Mouse (Mus musculus): ENCODE results near the gene Sult5a1. TPM values are rescaled to one million over a fixed set of nuclear protein-coding genes. Genes with fewer than 3 reads are reported as not detected.
"Not testable (repeated sequence)": the region's sequence is repeated elsewhere in the genome, so short reads cannot be mapped to it uniquely, and the experiment has no call there.

Gene Sult5a1
- 9.5 and 12.7 TPM in 2 replicates for polyA plus RNA-seq (2015; fragmentation: Nextera tagmentation; extraction: Ambion mirVana)

DNA sequence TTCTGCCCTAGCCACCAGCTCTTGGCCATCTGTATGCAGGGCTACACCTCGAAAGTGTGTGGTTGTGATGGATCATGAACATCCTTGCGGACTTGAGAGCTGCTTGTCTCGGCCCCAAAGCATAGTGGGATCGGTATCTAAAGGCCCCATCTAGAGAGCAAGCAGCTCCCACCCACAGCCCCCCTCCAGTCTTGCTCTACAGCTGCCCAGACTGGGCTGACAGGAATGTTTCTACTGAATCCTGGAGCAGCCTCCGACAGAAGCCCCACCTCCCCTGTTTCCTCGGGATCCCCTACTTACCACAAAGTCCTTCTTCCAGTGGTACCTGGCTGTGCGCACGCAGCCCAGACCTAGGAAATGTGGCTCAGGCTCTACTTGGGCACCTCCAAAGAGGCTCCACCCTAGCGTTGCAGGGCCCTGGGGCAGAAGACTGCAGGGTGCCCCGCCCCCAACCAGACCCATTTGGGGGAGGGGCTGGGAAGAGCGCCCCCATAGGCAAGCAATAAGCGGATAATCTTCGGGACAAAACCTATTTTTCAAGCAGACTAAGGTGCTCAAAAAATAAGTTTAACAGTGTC lies at the start of gene Sult5a1:
Gene Sult5a1, minus strand, starts transcription at position 428 of the 578 bp plus-strand sequence.
- ATAC-seq (replicated peaks; ENCODE audit: low FRiP score): 0 out of 2 replicates have a peak, but pooled peaks have one; percentile 49
- Histone ChIP-seq H3K36me3 (no peaks in the 10 kb centered on the region), H3K4me3 (replicated peaks) (peak within 1 kb of the TSS; percentile 21), H3K4me2 (peak within 1 kb of the TSS; percentile 45), H3K4me1 (peaks cover 21% of the 10 kb centered on the region), H3K9ac (0 out of 2 replicates have a peak within 1 kb of the TSS, but pooled peaks have one; percentile 2), H3K27me3 (no peaks in the 10 kb centered on the region), H3K27ac (no peak within 1 kb of the TSS), H3K9me3 (replicated peaks) (no peaks in the 10 kb centered on the region)
- WGBS: 33% methylated on average over 13 of the region's 13 CpGs

GRCm38 (mm10) chr8:123203571-123203970 lies 45.5 kb upstream of the Sult5a1 start:
- ATAC-seq (replicated peaks; ENCODE audit: low FRiP score): no peak

GRCm38 (mm10) chr8:123202288-123202687 lies 44.2 kb upstream of the Sult5a1 start:
- Histone ChIP-seq H3K27me3 (no peaks in the 10 kb centered on the region), H3K4me1 (no peaks in the 10 kb centered on the region), H3K9ac (no peak overlapping the region), H3K36me3 (peaks cover 31% of the 10 kb centered on the region), H3K4me3 (replicated peaks) (no peak overlapping the region), H3K4me2 (no peak overlapping the region), H3K27ac (no peak overlapping the region), H3K9me3 (replicated peaks) (no peaks in the 10 kb centered on the region)
- no peak for ATAC-seq (replicated peaks; ENCODE audit: low FRiP score)
- WGBS: 29% methylated on average over 5 of the region's 5 CpGs

More at GRCm38 (mm10) chr8:123203571-123203970, 45.5 kb upstream of the Sult5a1 start:
- H3K36me3 ChIP-seq: peaks cover 44% of the 10 kb centered on the region
- H3K9ac ChIP-seq: no peak overlapping the region
- no peak overlapping the region for H3K27ac ChIP-seq
- no peak overlapping the region for H3K4me2 ChIP-seq
- 83% methylated on average over 3 of the region's 3 CpGs for WGBS
- no peaks in the 10 kb centered on the region for H3K27me3 ChIP-seq
- H3K4me3 ChIP-seq (replicated peaks): no peak overlapping the region
- H3K9me3 ChIP-seq (replicated peaks): no peaks in the 10 kb centered on the region
- H3K4me1 ChIP-seq: no peaks in the 10 kb centered on the region

DNA sequence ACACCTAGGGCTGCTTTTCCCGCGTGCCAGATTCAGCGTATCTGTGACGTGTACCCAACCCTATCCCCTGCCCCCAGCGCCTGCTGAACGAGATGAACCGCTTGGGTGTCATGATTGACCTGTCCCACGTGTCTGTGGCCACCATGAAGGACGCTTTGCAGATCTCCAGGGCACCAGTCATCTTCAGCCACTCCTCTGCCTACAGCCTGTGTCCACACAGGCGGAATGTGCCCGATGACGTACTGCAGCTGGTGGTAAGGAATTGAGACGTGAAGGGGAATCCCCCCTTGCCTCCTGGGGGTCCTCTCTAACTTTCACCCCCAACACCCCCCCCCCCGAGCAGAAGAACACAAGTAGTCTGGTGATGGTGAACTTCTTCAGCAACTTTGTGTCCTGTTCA lies 41.7 kb upstream of the Sult5a1 start:
- no peak overlapping the region for H3K27ac ChIP-seq
- no peaks in the 10 kb centered on the region for H3K27me3 ChIP-seq
- no peaks in the 10 kb centered on the region for H3K9me3 ChIP-seq (replicated peaks)
- peaks cover 10% of the 10 kb centered on the region; the same call in 1 of the 2 replicates for H3K36me3 ChIP-seq
- H3K4me2 ChIP-seq: no peak overlapping the region
- no peak overlapping the region for H3K4me3 ChIP-seq (replicated peaks)
- 61% methylated on average over 14 of the region's 14 CpGs for WGBS
- no peaks in the 10 kb centered on the region for H3K4me1 ChIP-seq
- ATAC-seq (replicated peaks; ENCODE audit: low FRiP score): no peak
- H3K9ac ChIP-seq: no peak overlapping the region

- H3K4me3 ChIP-seq (replicated peaks); ATAC-seq (replicated peaks; ENCODE audit: low FRiP score); H3K36me3 ChIP-seq; H3K27ac ChIP-seq; H3K9ac ChIP-seq; H3K4me1 ChIP-seq; H3K27me3 ChIP-seq; H3K9me3 ChIP-seq (replicated peaks); H3K4me2 ChIP-seq: not testable (repeated sequence)
- 72% methylated on average over 5 of the region's 5 CpGs for WGBS
Measured at GRCm38 (mm10) chr8:123197016-123197415, 38.9 kb upstream of the Sult5a1 start.

- H3K4me2 ChIP-seq: no peak overlapping the region
- no peak overlapping the region for H3K4me3 ChIP-seq (replicated peaks)
- WGBS: 82% methylated on average over 9 of the region's 9 CpGs
- no peak overlapping the region for H3K27ac ChIP-seq
- H3K4me1 ChIP-seq: peaks cover 10% of the 10 kb centered on the region
- no peaks in the 10 kb centered on the region for H3K27me3 ChIP-seq
- H3K9me3 ChIP-seq (replicated peaks): no peaks in the 10 kb centered on the region
- no peak overlapping the region for H3K9ac ChIP-seq
- H3K36me3 ChIP-seq: no peaks in the 10 kb centered on the region
- no peak for ATAC-seq (replicated peaks; ENCODE audit: low FRiP score)
Measured at GRCm38 (mm10) chr8:123193771-123194170, 35.7 kb upstream of the Sult5a1 start.

DNA sequence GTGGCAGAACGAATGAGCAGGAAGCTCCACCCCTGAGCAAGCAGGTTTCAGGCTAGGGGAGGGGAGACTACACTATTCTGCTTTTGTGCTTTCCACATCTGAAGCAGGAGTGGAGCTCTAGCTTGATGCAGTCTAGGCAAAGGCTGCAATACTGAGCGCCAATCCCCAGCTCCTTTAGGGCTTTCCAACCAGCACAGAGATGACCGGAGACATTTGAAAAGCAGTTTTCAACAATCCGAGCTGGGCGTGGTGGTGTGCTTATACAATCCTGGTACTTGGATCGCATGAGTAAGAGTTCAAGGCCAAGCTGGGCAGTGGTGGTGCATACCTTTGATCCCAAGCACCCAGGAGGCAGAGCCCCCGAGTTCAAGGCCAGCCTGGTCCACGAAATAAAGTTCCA lies 33.8 kb upstream of the Sult5a1 start:
- no peak overlapping the region for H3K9ac ChIP-seq
- no peak for ATAC-seq (replicated peaks; ENCODE audit: low FRiP score)
- no peaks in the 10 kb centered on the region for H3K9me3 ChIP-seq (replicated peaks)
- no peaks in the 10 kb centered on the region for H3K36me3 ChIP-seq
- peaks cover 13% of the 10 kb centered on the region for H3K4me1 ChIP-seq
- H3K27ac ChIP-seq: no peak overlapping the region
- H3K27me3 ChIP-seq: no peaks in the 10 kb centered on the region; the same call in 1 of the 2 replicates
- no peak overlapping the region for H3K4me3 ChIP-seq (replicated peaks)
- WGBS: 62% methylated on average over 8 of the region's 8 CpGs
- no peak overlapping the region for H3K4me2 ChIP-seq

GRCm38 (mm10) chr8:123190678-123191077 lies 32.6 kb upstream of the Sult5a1 start:
- Histone ChIP-seq H3K9ac (no peak overlapping the region), H3K4me3 (replicated peaks) (no peak overlapping the region), H3K4me1 (peaks cover 25% of the 10 kb centered on the region), H3K4me2 (peak overlapping the region; percentile 42), H3K27me3 (no peaks in the 10 kb centered on the region; the same call in 1 of the 2 replicates), H3K36me3 (no peaks in the 10 kb centered on the region), H3K27ac (no peak overlapping the region), H3K9me3 (replicated peaks) (no peaks in the 10 kb centered on the region)
- no peak for ATAC-seq (replicated peaks; ENCODE audit: low FRiP score)
- 3% methylated on average over 9 of the region's 9 CpGs for WGBS

DNA sequence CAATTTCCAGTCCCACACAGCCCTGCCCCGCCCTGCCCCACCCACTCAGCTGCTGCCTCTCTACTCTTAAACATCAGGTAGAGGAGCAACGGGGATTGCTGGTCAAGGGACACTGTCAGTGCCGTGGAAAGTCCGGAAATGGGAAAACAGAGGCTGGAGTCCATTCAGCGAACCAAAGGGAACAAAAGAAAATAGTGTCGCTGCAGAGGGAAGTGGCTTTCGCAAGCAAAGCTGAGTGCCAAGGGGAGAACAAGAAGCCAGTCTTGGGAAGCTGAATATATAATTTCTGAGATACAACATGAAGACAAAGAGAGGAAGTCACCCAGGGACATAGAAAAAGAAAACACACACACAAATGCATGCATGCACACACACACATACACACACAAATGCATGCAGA lies 30.7 kb upstream of the Sult5a1 start:
- Histone ChIP-seq H3K27me3 (no peaks in the 10 kb centered on the region; the same call in 1 of the 2 replicates), H3K4me2 (no peak overlapping the region), H3K4me3 (replicated peaks) (no peak overlapping the region), H3K4me1 (peaks cover 33% of the 10 kb centered on the region), H3K9me3 (replicated peaks) (no peaks in the 10 kb centered on the region), H3K9ac (no peak overlapping the region), H3K27ac (no peak overlapping the region), H3K36me3 (no peaks in the 10 kb centered on the region)
- no peak for ATAC-seq (replicated peaks; ENCODE audit: low FRiP score)
- WGBS: 66% methylated on average over 7 of the region's 7 CpGs

DNA sequence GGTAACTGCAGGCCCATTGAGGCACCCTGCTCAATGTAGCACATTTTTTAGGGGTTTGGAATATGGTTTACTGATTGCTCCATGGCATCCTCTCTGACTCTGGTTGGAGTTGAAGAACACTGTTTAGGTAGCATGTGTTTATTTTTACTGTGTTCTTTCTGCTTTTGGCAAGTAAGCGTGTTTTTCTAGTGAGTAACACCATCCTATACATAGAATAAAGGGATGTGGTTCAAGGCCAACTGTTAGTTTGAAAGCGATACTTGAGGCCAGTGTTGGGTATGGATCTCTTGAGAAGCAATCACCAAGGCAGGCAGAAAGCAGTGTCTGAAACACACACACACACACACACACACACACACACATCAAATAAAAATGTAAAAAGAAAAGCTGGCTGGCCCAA lies 29.9 kb upstream of the Sult5a1 start:
- H3K27me3 ChIP-seq: no peaks in the 10 kb centered on the region; the same call in 1 of the 2 replicates
- H3K9me3 ChIP-seq (replicated peaks): no peaks in the 10 kb centered on the region
- WGBS: 66% methylated on average over 2 of the region's 2 CpGs
- H3K4me3 ChIP-seq (replicated peaks): no peak overlapping the region
- peaks cover 33% of the 10 kb centered on the region for H3K4me1 ChIP-seq
- ATAC-seq (replicated peaks; ENCODE audit: low FRiP score): no peak
- H3K36me3 ChIP-seq: no peaks in the 10 kb centered on the region
- no peak overlapping the region for H3K4me2 ChIP-seq
- no peak overlapping the region for H3K9ac ChIP-seq
- no peak overlapping the region for H3K27ac ChIP-seq

GRCm38 (mm10) chr8:123185566-123186409 lies 27.7 kb upstream of the Sult5a1 start, which contains the start of gene Dpep1:
TSS of gene Dpep1 (plus strand) at chr8:123186242.
- ATAC-seq (replicated peaks; ENCODE audit: low FRiP score): peak; percentile 23
- Histone ChIP-seq H3K4me2 (peak within 1 kb of the TSS; percentile 8; the same call in 1 of the 2 replicates), H3K27me3 (no peaks in the 10 kb centered on the region; the same call in 1 of the 2 replicates), H3K36me3 (no peaks in the 10 kb centered on the region), H3K4me3 (replicated peaks) (no peak within 1 kb of the TSS), H3K27ac (peak within 1 kb of the TSS; percentile 67), H3K9me3 (replicated peaks) (no peaks in the 10 kb centered on the region), H3K9ac (no peak within 1 kb of the TSS), H3K4me1 (peaks cover 27% of the 10 kb centered on the region)
- 15% methylated on average over 19 of the region's 19 CpGs for WGBS

DNA sequence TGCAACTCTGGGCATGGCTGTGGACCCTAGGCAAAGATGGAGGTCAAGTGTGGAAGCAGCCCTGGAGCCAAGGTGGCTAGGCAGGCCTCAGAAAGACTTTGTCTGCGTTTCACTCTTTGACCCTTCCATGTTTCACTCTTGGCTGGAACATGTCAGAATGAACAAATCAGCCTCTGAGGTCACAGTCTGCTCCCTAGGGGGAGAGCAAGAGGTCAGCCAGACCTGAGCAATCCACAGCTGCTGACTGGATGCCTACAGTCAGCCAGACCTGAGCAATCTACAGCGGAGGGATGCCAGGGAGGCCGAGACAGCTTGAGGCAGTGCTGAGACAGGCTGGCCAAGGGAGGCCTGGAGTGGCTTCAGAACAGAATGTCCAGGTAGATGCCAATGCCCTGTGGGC lies 23.3 kb upstream of the Sult5a1 start:
- WGBS: 64% methylated on average over 3 of the region's 3 CpGs
- H3K27ac ChIP-seq: no peak overlapping the region
- H3K4me2 ChIP-seq: no peak overlapping the region
- H3K9ac ChIP-seq: no peak overlapping the region
- peaks cover 16% of the 10 kb centered on the region for H3K4me1 ChIP-seq
- H3K36me3 ChIP-seq: no peaks in the 10 kb centered on the region
- H3K4me3 ChIP-seq (replicated peaks): no peak overlapping the region
- no peaks in the 10 kb centered on the region for H3K27me3 ChIP-seq
- H3K9me3 ChIP-seq (replicated peaks): peaks cover 9% of the 10 kb centered on the region; the same call in 1 of the 2 replicates
- ATAC-seq (replicated peaks; ENCODE audit: low FRiP score): no peak

All from kidney, embryonic 15.5 days (tissue).